Mouse (Mus musculus): ENCODE measurements around the gene Ccn1.

DNA sequence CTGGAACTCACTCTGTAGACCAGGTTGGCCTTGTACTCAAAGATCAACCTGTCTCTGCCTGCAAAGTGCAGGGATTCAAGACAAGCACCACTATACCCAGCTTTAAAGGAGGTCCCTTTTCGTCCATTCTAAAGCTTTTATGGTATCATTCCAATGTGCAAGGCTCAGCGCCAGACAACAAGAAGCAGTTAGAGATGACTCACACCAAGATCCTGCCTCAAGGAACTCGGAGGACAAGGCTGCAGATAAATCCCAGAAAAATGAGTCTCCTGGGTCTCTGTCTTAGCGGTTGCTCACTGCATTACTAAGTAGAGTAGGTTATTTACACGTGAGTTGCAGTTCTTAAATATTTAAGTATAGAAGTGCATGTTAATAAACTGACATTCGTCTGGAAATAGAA is 26.4 kb upstream of the Ccn1 start:
- no peak for TF ChIP-seq CTCF (IDR thresholded peaks at IDR 0.05; ENCODE audit: borderline replicate concordance, insufficient read depth, low read depth, low read length)
- TF ChIP-seq POLR2A (IDR thresholded peaks at IDR 0.05; ENCODE audit: borderline replicate concordance, insufficient read depth, low read length) = no peak

Measured in cerebellum, adult 2 months (tissue).